8 mouse cellular contexts compared by ENCODE assay signal in the genomic region with DNA sequence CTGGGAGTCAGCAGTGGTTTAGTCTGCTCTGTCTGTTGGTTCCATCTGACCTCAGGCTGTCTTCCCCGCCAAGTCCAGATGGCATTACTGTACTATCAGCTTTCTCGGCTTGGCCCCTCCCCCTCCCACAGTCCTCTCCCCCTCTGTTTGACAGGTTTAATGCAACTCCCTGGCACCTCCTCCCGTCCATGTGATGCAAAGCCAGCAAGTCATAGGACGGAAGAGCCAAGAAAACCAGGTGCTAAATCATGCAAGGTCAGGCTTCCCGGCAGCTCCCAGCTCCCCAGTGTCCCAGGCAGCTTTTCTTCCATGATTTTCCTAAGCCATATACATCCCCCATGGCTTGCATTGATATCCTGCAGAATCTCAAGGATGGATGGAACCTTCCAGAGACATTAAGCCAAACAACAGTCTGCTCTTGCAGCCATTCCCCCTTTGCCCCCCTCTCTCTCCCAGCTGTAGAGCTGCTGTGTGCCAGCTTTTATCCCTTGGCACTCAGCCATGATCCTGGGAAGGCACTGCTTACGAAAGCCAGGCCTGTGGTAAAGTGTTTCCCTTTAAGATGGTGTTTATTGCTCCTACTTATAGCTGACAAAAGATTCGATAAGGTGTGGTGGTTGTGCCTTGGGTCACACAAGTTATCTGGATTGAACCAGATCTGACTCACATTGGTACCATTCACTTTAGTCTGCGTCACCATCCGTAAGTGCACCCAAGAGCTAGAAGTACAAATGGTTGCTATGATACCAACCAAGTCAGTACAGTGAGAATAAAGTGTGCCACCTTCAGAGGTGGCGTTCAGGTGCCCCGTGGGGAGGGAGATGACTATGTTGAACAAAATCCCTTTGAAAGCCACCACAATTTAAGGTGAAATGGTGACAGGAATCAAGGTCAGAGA. TPM values are rescaled to one million over a fixed set of nuclear protein-coding genes. Genes with fewer than 3 reads are reported as not detected.
DNase-seq lines count a peak whose midpoint lies in the region; TF ChIP-seq lines count a peak whose summit lies in the region.
"Had no signal": no experiment of that assay in that cellular context is flagged by ENCODE, and none has a peak within 500 bp of the region (broad histone marks: within the 10 kb centered on the region; RNA-seq: fewer than 3 reads in every experiment).

No protein-coding gene starts in this region.

- H3K4me1 ChIP-seq in lung, adult 2 months (ENCODE audit: control insufficient read depth, insufficient read depth, low read length), result peaks cover 7% of the 10 kb centered on the region

- TF ChIP-seq CTCF in lung, adult 2 months (IDR thresholded peaks at IDR 0.05; ENCODE audit: insufficient read depth, low read length), result no peak

- 36% methylated on average over 11 of the region's 11 CpGs for WGBS in lung, adult 2 months

- no peak for TF ChIP-seq POLR2A in lung, adult 2 months (IDR thresholded peaks at IDR 0.05; ENCODE audit: borderline replicate concordance, extremely low read depth, low read depth, low read length)

- no peak overlapping the region for H3K4me3 ChIP-seq in lung, adult 2 months (replicated peaks; ENCODE audit: extremely low read depth, low read depth, low read length)
- H3K4me3 ChIP-seq: erythroblast, embryonic 14.5 days had no signal

- DNase-seq in 416B (ENCODE audit: low read depth), result peak; percentile 31
- peak; percentile 20 for DNase-seq in ES-CJ7 (ENCODE audit: low read depth, low spot score)
- peak; percentile 79 to 89 for DNase-seq in cerebellum, postnatal 25 days
- peak; percentile 72 for DNase-seq in gastrocnemius, postnatal 25 days
- DNase-seq in induced T-regulatory cell, adult 2 months (ENCODE audit: low read depth), result peak; percentile 49
- DNase-seq in lung, adult 2 months, result peak; percentile 31
- DNase-seq in retina, postnatal 1 day, result peak; percentile 85

RNA-seq across cellular contexts. Expression of a gene that starts 29.3 kb away (rescaled TPM):
- not detected for total RNA-seq in gastrocnemius, postnatal 25 days (2021)
- polyA plus RNA-seq in lung, adult 2 months (2012; rRNA removed), result 0.14 and 0.19 TPM in 2 replicates
- polyA plus RNA-seq: erythroblast, embryonic 14.5 days had no signal

RNA-seq across cellular contexts. Expression of a gene that starts 40.5 kb away (rescaled TPM):
- total RNA-seq in gastrocnemius, postnatal 25 days (2021), result not detected
- 5.8 and 6.4 TPM in 2 replicates for polyA plus RNA-seq in lung, adult 2 months (2012; rRNA removed)
- polyA plus RNA-seq: erythroblast, embryonic 14.5 days had no signal

RNA-seq across cellular contexts. Expression of a gene that starts 40.9 kb away (rescaled TPM):
- 1 to 10 TPM; 5.1 to 5.2 TPM for total RNA-seq in gastrocnemius, postnatal 25 days (2021)
- 9.3 and 9.9 TPM in 2 replicates for polyA plus RNA-seq in lung, adult 2 months (2012; rRNA removed)

RNA-seq across cellular contexts. Expression of a gene that starts 47.8 kb away (rescaled TPM):
- under 1 TPM in 1 of 2 experiments, not detected in 1; 0.11 TPM for total RNA-seq in gastrocnemius, postnatal 25 days (2021)
- 3.4 and 4.2 TPM in 2 replicates for polyA plus RNA-seq in lung, adult 2 months (2012; rRNA removed)
- polyA plus RNA-seq: erythroblast, embryonic 14.5 days had no signal

Comparison
In these comparisons a context has a peak if more than half of its experiments do, and no peak if none do; other contexts are left out.
1. DNase-seq: peak in every context shown above with its lines; median percentile 85 in retina, postnatal 1 day; 84 in cerebellum, postnatal 25 days; 72 in gastrocnemius, postnatal 25 days; 49 in induced T-regulatory cell, adult 2 months; 31 in 416B; 31 in lung, adult 2 months; 20 in ES-CJ7.